Mouse (Mus musculus) spleen, adult 2 months (tissue): ENCODE measurements around the gene Tescl.

Source experiments
- CTCF ChIP-seq: fragments of 200-500 bp; IDR thresholded peaks from 2 replicates; pipeline ENCODE4 v1.5.1; 2011; ENCODE audit warnings: mild to moderate bottlenecking, inconsistent platforms; ENCODE audit not compliant: insufficient read depth, insufficient read length, insufficient replicate concordance; ENCODE audit errors: extremely low read depth
- POLR2A ChIP-seq: fragments of 200-500 bp; IDR thresholded peaks from 2 replicates; pipeline ENCODE4 v1.6.1; 2011; ENCODE audit warnings: low read depth, low read length, inconsistent platforms

DNA sequence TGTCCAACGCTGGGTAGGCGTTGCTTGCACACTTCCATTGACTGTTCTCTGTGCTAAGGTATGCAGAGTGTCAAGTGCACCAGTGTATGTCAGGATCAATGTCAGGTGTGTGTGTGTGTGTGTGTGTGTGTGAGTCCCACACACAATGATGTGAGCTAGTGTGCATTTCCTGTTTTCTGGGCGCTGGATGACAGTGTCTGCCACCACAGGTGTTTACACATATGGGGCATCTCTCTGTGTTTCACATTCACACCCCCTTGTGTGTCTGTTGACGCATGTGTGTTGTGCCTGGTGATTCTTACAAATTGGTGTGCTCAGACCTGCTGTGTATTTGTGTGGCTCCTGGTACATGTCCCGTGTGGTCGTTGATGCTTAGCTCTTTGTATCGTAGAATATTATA, 35.2 kb upstream of the Tescl start:
- TF ChIP-seq CTCF, result no peak
- TF ChIP-seq POLR2A, result no peak
